Mouse (Mus musculus) cerebellum, adult 11-12 months (tissue): ENCODE measurements around the gene Mllt10.

Experiments used
- DNase-seq: peaks from one replicate; pipeline ENCODE4 v3.0.0; 2022

The Mllt10 gene

DNA sequence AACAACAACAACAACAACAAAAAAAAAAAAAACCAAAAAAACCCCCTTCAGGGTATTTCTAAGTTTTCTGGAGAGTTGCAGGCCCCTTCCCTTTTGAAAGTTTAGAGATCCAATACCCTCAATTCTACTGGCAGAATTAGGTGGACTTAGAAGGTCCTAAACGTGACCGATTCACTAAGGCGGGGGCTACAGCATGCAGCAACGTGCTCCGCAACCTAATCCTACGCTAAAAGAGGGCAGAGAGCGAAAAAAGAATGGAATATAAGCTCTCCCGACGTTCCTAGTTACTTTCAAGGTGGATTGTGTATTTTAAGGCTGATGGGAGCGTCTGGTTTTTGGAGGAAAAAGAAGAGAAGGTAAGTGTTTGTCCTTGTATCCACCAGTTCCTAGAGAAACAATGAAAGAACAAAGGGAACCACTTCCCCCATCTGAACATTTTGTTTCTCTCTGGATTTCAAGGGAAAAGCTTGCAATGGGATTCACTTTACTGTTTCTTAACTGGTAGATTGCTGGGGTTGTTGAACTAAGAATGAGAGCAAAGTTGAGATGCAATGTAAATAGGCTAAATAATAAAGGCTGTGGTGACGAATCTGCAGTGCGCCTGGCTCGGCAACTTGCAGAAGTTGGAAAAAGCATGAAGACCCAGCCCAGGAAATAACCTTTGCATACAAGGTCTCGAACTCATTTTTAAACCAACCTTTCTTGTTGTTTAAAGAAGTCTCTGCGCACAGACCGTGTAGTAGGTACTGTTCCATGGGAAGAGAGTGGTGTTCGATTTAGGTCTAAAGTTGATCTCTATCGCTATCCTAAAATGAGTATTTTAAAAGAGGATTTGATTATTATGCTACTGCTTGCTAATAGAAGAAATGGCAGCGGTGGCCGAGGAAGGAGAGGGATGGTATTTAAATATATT lies at the start of gene Mllt10:
TSS of gene Mllt10 (plus strand) at position 222 of the 913 bp plus-strand sequence.
- DNase-seq, result no peak

DNA sequence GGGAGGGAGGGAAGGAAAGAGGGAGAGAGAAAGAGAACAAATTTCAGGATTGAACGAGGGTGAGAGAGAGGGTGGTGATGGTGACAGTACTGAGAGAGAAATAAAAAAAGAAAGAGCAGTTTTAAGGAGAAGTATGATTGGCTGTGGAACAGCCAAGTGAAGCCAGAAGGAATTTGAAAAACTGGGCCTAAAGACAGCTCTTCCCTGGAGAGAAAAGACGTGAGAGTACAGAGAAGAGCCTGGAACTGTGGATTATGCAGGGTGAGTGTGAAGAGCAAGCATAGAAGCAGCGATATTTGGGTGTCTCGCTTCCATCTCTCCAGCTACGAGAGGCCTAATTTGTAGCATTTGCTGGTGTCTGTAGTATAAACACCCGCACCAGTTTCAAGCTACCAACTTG lies 43.8 kb upstream of the Mllt10 start:
- DNase-seq, result no peak

DNA sequence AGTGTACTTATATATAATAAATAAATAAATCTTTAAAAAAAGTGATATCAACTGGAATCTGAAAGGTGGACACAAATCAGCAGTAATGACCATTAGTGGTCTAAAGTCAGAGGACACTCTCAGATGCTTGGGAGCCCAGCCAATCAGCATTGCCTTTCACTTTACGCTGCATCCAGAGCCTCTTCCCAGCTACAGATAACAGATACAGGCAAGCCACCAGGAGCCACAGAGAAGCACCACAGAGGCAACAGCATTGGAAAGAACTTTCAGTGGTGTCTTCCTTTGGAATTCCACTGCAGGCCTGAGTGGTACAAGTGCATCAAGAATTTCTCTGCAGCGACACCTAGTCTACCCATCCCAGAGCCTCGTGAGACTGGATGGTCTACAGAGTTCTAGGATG lies 42.2 kb upstream of the Mllt10 start:
- no peak for DNase-seq

DNA sequence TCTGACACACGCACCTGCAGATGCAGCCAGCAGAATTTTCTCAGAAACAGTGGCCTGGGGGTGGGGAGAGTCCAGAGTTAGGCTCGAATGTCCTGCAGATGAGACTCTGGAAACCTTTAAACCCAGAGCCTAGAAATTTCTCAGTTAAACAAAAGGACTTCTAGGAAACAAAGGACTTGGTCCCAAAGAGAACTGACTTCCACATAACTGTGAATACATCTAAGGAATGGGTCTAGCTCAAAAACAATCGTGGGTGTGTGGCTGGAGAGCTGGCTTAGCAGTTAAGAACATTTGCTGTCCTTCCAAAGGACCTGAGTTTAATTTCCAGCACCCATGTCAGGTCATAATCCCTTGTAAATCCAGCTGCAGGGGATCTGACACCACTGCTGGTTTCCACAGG lies 39.5 kb upstream of the Mllt10 start:
- no peak for DNase-seq

DNA sequence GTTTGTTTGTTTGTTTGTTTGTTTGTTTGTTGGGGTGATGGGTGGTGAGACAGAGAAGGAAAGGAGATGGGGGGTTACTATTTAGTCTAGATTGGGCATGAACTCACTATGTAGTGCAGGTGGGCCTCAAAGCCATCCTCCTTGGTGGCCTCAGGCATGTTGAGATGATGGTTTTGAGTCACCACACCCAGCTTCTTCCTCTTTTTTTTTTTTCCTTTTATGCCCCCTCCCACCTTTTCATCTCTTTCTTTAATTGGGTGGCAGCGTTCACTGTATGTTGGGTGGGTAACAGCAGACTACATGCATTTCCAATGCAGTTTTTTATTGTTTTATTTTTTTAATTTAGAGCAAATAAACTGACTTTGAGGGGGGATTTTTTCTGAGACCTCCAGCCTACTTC lies 38.4 kb upstream of the Mllt10 start:
- no peak for DNase-seq

DNA sequence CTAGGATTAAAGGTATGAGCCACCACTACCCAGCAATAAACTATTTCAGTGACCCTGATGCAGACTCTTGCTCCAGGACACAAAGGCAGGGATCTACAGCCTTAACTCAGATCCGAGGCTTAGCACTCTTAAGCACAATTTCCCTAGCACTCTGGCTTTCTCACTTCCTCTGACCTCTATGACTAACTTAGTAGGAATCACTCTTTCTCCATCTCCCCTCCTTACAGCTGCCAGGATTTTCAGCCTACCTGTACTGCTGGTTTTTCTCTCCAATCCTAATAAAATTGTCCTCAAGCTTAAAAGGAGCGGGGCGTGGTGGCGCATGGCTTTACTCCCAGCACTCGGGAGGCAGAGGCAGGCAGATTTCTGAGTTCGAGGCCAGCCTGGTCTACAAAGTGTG lies 37.7 kb upstream of the Mllt10 start:
- DNase-seq, result no peak

DNA sequence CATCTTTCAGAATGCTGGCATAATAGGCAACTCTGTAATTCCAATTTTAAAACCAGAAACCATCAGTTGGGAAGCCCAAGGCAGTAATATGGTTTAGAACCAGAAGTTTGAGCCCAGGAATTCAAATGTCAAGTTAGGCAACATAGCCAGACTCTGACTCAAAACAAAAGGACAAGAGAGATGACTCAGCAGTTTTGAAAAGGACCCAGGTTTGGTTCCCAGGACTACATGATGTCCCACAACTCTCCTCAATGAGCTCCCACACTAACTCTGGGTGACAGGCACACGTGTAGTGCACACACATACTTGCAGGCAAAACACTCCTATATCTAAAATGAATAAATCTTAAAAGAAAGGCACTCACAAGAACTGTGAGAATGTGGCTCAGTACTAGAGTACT lies 35.9 kb upstream of the Mllt10 start:
- DNase-seq, result no peak

DNA sequence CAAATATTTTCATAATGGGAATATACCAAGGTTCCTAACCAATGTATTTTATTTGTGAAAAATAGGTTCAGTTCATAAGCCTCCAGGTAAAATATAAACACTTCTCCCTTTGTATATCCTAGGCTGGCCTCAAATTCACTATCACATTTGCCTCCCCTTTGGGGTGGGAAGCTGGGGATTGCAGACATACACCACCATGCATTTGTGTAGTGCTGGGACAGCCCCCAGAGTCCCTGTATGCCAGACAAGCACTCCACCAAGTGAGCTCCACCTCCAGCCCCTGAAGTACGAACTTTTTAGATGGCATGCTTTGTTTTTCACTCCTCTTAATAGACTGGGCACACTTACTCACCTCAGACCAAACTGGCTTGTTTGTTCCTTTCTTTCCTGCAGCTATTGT lies 32.2 kb upstream of the Mllt10 start:
- no peak for DNase-seq

DNA sequence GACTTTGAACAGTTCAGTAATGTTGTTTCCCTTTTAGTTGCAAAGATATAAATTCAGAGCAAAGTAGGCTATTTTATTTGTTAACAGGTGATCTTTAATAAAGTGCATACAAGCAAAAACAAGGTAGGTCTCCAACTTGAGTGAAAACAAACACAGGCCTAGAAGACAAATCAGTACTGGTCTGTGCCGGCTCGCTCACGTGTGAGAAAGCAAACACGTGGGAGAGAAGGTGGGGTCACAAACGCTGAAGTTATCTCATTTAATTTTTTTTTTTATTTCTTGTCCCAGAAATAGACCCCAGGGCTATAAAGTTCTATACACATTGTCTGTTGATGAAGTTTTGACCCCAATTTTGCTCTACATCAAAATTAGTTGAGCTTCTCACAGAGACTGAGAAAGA lies 29.9 kb upstream of the Mllt10 start:
- no peak for DNase-seq

DNA sequence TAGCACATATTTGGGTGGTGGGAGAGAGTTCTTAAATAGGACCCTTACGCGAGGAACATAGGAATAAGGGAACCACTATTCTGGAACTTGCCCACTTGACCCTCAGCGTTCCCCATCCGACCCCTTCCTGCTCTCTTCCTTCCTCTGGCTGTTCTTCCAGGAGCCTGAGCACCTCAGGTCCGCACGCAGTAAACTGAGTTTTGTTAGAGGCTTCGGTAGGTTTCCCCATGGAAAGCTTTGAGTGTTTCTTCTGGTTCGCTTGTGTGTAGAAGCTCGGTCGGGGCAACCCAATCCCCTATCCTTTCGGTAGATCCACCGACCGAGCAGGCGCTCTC lies 29.3 kb upstream of the Mllt10 start:
- no peak for DNase-seq

DNA sequence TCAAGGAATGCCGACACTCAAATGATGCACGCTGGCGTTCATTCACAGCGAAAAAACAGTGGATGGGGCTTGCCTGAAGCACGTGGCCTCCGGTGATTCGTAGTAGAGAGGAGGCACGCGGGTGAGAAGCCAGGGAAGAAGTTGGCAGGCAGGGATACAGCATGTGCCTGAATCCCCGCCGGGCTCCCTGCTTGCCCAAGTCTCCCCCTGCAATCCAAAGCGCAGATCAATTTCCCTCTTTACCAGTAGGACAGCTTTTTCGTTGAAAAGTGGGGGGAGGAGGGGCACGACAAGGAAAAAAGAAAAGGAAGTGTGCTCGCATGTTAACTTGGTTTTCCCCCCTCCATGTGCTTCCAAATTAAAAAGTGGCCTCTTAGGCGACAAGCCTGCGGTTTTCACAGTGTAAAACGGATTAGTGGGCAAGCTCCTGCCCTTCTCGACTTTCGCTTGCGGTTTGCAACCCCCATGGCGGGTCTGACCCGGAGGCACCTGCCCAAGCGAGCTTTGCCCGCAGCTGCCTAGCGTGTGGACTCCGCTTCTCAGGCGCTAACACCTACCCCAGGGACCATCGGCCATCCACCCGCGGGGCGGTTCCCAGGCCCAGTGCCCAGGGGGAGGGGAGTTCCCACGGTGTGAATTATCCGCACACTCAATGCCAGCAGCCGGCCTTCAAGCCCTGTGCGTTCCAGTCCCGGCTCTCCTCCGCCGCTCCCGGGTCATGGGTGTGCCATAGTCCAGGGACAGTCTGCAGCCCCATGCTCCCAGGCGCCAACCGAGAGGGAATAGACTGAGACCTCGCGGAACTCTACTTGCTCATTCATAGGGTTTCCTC lies 28.7 kb upstream of the Mllt10 start:
- peak; percentile 53 for DNase-seq

DNA sequence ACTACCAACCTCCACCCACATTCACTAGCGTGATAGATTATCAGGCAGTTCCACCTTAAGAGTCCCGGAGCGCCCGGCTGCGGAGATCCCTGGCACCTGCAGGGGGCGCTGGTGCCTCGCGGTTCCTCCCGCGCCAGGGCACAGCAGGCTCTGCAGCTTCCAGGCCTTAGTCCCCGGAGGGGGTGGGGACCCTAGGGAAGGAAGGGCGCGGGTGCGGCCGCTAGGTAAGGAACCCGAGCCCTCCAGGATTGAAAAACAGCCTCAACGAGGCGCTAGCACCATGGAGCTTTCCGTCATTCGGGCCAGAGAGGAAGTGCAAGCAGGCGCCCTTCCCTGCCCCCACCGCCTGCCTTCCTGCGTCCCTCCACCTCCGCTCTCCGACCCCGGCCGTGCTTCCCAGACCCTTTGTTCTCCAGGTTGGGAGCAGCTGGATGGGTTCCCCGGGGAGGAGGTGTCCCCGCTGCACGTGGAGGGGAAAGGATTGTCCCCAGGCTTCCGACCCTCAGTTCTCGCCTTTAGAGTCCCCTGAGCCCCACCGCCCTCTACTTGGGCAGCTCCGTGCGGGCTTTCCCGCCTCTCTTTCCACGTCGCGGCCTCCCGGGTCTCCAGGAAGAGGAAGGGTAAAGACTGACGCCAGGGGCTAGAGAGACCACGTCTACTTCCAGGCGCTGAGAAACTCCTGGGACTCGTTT lies 27.4 kb upstream of the Mllt10 start:
- peak; percentile 92 for DNase-seq

DNA sequence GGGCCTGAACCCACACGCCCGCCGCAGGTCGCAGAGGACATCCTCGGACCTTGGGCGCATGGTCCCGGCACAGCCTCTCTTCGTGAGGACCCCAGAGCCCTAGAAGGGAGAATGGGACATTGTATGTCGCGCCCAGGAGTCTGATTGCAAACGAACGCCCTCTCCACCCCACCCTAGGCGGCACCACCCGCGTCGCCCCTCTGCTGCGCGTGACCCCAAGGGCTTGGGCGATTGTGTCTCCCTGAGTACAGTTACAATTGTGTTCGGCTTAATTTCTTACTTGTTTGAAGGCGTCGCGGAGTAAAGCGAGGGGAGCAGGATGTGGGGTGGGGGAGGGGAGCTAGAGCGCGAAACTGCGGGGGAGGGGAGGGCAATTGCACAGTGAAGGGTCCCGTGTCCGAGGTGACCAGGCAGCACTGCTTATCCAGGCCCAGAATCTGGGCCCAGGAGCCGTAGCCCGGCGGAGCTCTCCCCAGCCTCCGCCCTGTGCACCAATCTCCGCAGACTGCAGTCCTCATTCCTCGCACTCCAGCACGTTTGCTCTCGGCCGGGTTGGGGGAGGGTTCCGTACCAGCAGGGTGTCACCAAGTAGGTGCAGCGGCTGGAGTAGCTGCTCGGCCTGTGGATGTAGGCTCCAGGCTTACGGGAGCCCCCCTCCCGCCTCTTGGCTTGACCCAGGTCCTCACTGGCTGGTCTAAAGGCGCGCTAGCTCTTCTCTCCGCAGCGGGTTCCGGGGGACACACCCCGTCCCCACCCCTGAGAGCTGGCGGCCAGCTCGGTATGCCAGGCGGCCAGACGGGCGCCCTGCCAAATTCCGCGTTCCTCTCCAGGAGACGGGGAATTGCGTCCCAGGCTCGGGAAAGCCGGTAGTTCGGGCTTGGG lies 26.7 kb upstream of the Mllt10 start:
- peak; percentile 90 for DNase-seq

DNA sequence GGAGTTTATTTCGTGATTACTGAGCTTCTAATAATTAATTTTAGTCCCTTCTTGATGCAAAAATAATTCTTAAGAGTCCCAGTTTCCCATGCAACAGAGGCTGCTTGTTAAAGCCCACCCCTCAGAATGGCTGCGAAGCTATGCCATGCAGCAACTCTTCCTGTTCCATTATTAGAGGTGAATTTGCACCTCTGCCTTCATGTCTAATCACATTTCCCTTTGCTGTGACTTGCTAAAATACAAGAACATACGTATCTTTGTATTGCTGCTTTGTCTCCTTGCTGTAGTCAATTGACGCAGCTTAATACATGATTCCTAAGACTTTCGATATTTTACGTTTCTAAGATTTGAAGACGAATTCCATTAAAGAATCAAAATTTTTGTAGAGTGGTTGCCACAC lies 25.4 kb upstream of the Mllt10 start:
- no peak for DNase-seq

DNA sequence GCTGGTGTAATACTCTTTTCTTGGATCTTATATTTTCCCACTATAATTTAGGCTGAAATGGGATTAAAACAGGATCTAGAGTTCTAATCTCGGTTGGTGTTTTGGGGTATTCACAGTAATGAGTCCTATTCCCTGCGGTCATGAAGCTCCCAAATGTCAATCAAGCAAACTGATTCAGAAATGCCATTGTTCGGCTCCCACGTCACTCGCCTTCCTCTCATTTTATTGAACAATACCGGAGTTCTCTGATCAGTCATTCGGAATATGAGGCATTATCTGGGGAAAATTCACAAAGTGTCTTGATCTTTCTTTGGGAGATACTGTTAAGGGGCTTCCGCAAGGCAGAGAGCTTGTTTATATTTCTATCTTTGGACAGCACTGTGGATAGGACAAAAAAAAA lies 24.5 kb upstream of the Mllt10 start:
- no peak for DNase-seq

DNA sequence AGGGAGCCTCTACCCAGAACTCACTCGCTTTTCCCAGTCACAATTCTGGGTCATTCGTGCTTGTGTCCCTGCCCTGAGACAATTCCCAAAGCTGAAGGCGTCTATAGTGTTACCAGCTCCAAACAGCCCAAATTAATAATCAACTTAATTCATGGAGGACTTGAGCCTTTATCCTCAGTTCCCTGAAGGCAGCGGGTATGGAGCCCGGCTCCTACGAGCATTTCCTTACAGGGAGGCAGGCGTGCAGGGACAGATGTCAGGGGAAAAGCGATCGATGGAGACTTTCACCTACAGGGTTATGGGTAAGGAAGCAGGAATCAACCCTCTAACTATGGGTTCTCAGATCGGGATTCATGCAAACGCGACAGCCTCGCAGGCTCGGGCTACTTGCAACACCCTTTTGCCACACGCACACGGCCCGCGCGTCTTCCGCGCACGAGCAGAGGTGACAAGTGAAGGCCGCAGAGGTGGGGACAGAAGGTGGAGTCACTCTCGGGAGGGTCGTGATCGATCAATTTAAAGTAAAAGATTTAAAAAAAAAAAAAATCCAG lies 23.7 kb upstream of the Mllt10 start:
- no peak for DNase-seq

DNA sequence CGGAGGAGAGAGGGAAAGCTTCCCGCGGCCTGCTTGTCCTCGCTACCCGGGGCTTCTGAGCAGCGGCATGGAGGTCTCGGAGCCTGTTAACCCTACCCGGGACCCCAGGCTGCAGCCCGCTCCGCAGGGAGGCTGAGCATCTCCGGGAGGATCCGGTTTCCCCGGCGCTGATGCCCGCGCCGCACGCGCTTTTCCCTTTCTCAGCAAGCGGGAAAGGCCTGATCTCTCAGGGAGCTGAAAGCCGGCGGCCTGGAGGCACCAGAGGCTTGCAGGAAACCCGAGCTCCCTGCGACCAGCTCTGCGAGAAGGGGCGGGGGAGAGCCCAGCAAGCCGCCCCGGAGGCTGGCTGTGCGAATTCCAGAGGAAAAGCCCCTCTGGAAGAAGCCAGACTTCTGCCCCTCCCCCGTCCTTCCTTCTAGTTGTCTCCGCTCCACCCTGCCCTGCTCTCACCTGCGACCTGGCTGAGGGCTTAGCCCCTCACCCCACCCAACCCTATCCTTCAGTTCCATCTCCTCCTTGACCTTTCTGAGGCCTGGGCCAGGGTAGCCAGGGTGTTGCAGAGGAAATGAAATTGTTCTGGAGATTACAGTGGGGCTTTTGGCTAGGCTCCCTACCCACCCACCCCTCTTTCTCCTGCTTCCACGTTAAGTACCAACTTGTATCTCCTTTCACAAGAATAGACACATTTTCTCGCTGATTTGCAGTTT lies 23.1 kb upstream of the Mllt10 start:
- no peak for DNase-seq

DNA sequence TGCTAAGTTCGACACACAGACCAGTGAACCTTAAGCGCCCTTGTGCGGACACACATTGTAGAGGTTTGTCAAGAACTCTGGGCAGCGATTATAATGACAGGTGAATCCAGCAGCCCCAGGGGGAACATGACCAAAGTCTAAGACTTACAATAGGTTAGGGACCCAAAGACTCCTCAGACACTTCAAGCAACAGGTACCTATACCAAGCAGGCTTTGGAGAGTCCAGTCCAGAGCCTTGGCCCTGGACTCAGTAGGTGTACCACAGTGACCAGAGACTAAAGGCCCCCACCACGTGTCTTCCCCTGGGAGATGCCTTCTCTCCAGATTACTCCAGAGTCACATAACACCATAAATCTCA lies 22.5 kb upstream of the Mllt10 start:
- DNase-seq, result no peak

DNA sequence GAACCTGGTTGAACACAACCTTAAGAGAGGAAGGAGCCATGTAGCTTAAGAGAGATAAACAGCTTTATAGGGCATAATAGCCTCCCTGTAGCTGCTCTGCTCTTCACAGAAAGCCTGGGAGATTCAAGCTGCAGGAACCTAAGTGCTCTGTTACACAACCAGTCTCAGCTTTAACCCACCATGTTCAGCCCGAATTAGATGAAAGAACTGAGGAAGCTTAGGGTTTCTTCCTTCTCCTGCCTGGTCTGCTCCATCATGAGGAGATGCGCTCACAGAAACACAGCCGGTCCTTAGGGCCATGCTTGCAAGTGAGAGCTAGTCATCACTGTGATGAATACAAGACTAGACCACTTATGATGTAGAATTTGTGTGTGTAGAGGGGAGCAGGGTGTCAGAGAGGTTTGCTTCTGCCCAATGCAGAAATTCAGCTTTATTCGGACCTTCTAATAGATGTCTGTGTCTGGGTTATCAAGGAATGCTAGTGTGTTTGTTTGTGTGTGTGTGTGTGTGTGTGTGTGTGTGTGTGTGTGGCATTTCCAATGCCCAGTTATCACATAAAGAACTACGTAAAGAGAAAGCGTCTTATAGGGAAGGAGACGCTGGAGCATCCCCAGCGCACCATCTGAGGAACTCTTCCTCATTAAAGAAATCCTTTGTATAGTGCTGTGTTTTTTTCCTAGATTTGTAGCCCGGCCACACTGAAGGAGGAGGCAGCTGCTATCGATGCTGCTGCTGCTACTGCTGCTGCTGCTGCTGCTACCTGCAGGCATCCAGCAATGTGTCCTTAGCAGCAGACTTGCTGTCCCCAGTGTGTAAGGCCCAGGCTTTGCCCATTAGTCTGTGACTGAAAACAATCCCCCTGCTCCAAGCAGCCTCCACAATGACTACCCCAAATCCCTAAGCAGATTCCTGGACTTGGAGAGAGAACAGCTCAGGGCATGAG lies 21.6 kb upstream of the Mllt10 start:
- DNase-seq, result no peak
